Mouse (Mus musculus): Measurements from ENCODE around the gene Chid1. TPM values are rescaled to one million over a fixed set of nuclear protein-coding genes. Genes with fewer than 3 reads are reported as not detected.
"Not testable (repeated sequence)": the region's sequence is repeated elsewhere in the genome, so short reads cannot be mapped to it uniquely, and the experiment has no call there.

The Chid1 gene
- total and polyA plus RNA-seq, 2 experiments = 24.2 to 45.1 TPM

DNA sequence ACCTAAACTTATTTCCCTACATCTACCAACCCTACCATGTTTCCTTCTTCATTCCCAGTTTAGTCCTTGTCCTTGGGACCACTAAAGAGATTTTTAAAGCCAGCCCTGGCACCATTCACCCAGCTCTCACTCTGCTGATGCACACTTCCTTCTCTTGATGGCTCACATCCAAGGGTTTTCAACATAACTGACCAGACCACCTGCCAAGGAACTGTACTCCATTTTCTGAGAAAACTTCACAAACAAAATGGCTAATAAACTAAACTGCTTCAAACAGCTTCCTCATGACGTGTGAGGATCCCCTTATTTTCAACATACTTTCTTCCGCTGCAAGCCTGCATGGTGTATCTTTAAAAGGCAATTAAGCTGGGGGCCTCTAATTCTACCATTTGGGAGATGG is 86.0 kb downstream of the Chid1 start:
- H3K27me3 ChIP-seq (ENCODE audit: control insufficient read depth, insufficient read depth, low read length) = no peaks in the 10 kb centered on the region
- no peak for TF ChIP-seq CTCF (IDR thresholded peaks at IDR 0.05; ENCODE audit: low read depth, low read length)
- no peak for TF ChIP-seq POLR2A (IDR thresholded peaks at IDR 0.05; ENCODE audit: extremely low read depth, insufficient read depth, low read length)
- WGBS = 77% methylated on average over 2 of the region's 2 CpGs
- no peak overlapping the region for H3K4me3 ChIP-seq (ENCODE audit: insufficient read depth, low read depth, low read length)
- H3K27ac ChIP-seq (replicated peaks; ENCODE audit: insufficient read depth, low read depth, low read length) = no peak overlapping the region
- peaks cover 8% of the 10 kb centered on the region; the same call in 1 of the 2 replicates for H3K79me2 ChIP-seq (ENCODE audit: control insufficient read depth, insufficient read depth, low read length)
- DNase-seq (ENCODE audit: extremely low read depth, low read depth, low spot score) = no peak
- H3K36me3 ChIP-seq (ENCODE audit: control insufficient read depth, insufficient read depth, low read length) = peaks cover 24% of the 10 kb centered on the region; the same call in 1 of the 2 replicates
- no peak overlapping the region for H3K9ac ChIP-seq (ENCODE audit: low read depth, low read length)
- H3K4me1 ChIP-seq (ENCODE audit: control insufficient read depth, insufficient read depth, low read length) = peaks cover 19% of the 10 kb centered on the region; the same call in 1 of the 2 replicates

DNA sequence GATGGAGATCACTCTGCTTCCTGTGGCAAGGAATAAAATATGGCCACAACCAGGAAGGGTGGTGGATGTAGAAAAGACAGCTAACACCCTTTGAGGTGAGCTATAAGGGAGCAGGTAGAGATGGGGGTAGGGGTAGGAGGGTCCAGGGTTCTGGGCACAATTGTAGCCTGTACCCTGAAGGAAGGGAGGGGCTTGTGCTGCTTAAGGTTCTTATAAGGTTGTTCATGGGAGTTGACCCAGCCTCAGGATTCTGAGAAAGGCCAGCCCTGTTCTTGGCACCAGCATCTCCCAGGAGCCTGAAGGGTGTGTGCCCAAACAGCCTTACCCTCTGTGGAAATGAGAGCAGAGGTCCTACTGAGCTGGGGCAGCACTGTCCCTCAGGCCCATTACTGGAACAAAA is 87.7 kb downstream of the Chid1 start:
- H3K9ac ChIP-seq (ENCODE audit: low read depth, low read length) = no peak overlapping the region
- peaks cover 12% of the 10 kb centered on the region for H3K4me1 ChIP-seq (ENCODE audit: control insufficient read depth, insufficient read depth, low read length)
- no peak overlapping the region for H3K27ac ChIP-seq (replicated peaks; ENCODE audit: insufficient read depth, low read depth, low read length)
- no peaks in the 10 kb centered on the region for H3K27me3 ChIP-seq (ENCODE audit: control insufficient read depth, insufficient read depth, low read length)
- peaks cover 7% of the 10 kb centered on the region; the same call in 1 of the 2 replicates for H3K79me2 ChIP-seq (ENCODE audit: control insufficient read depth, insufficient read depth, low read length)
- no peak for DNase-seq (ENCODE audit: extremely low read depth, low read depth, low spot score)
- no peak for TF ChIP-seq POLR2A (IDR thresholded peaks at IDR 0.05; ENCODE audit: extremely low read depth, insufficient read depth, low read length)
- TF ChIP-seq CTCF (IDR thresholded peaks at IDR 0.05; ENCODE audit: low read depth, low read length) = no peak
- peaks cover 15% of the 10 kb centered on the region; the same call in 1 of the 2 replicates for H3K36me3 ChIP-seq (ENCODE audit: control insufficient read depth, insufficient read depth, low read length)
- no peak overlapping the region for H3K4me3 ChIP-seq (ENCODE audit: insufficient read depth, low read depth, low read length)

- H3K27ac ChIP-seq (replicated peaks; ENCODE audit: insufficient read depth, low read depth, low read length) = peak within 1 kb of the TSS; percentile 98
- peaks cover 4% of the 10 kb centered on the region; the same call in 1 of the 2 replicates for H3K79me2 ChIP-seq (ENCODE audit: control insufficient read depth, insufficient read depth, low read length)
- peak within 1 kb of the TSS; percentile 96 for H3K9ac ChIP-seq (ENCODE audit: low read depth, low read length)
- WGBS = 1% methylated on average over 63 of the region's 63 CpGs
- H3K36me3 ChIP-seq (ENCODE audit: control insufficient read depth, insufficient read depth, low read length) = peaks cover 15% of the 10 kb centered on the region; the same call in 1 of the 2 replicates
- TF ChIP-seq CTCF (IDR thresholded peaks at IDR 0.05; ENCODE audit: low read depth, low read length) (no peak), POLR2A (IDR thresholded peaks at IDR 0.05; ENCODE audit: extremely low read depth, insufficient read depth, low read length) (peak; percentile 91)
- peak; percentile 93 for DNase-seq (ENCODE audit: extremely low read depth, low read depth, low spot score)
- peaks cover 14% of the 10 kb centered on the region for H3K4me1 ChIP-seq (ENCODE audit: control insufficient read depth, insufficient read depth, low read length)
- H3K27me3 ChIP-seq (ENCODE audit: control insufficient read depth, insufficient read depth, low read length) = no peaks in the 10 kb centered on the region
- peak within 1 kb of the TSS; percentile 92 for H3K4me3 ChIP-seq (ENCODE audit: insufficient read depth, low read depth, low read length)
These were observed 92.3 kb downstream of the Chid1 start, which contains the start of gene Rplp2 for GRCm38 (mm10) chr7:141447110-141447991. Rplp2 (plus strand) TSS chr7:141447370.

DNA sequence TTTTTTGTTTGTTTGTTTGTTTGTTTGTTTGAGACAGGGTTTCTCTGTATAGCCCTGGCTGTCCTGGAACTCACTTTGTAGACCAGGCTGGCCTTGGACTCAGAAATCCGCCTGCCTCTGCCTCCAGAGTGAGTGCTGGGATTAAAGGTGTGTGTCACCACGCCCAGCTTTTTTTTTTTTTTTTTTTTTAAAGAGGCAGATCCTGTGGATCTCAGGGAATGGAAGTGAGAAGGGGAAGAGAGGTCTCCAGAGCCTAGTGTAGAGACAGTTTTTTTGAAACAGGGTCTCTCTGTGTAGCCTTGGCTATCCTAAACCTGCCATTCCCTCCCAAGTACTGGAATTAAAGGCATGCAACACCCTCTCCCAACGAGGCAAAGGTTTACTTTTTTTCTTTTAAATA is 93.3 kb downstream of the Chid1 start:
- H3K27ac ChIP-seq (replicated peaks; ENCODE audit: insufficient read depth, low read depth, low read length); DNase-seq (ENCODE audit: extremely low read depth, low read depth, low spot score); H3K79me2 ChIP-seq (ENCODE audit: control insufficient read depth, insufficient read depth, low read length); H3K9ac ChIP-seq (ENCODE audit: low read depth, low read length); H3K27me3 ChIP-seq (ENCODE audit: control insufficient read depth, insufficient read depth, low read length); H3K4me3 ChIP-seq (ENCODE audit: insufficient read depth, low read depth, low read length): not testable (repeated sequence)
- peaks cover 12% of the 10 kb centered on the region; the same call in 1 of the 2 replicates for H3K36me3 ChIP-seq (ENCODE audit: control insufficient read depth, insufficient read depth, low read length)
- WGBS = 45% methylated on average over 3 of the region's 3 CpGs
- H3K4me1 ChIP-seq (ENCODE audit: control insufficient read depth, insufficient read depth, low read length) = peaks cover 14% of the 10 kb centered on the region

- peak within 1 kb of the TSS; percentile 57 for H3K27ac ChIP-seq (replicated peaks; ENCODE audit: insufficient read depth, low read depth, low read length)
These were observed 95.8 kb downstream of the Chid1 start, which contains the start of gene Pidd1 for GRCm38 (mm10) chr7:141443828-141444237. Pidd1 (minus strand) TSS chr7:141444025.

More at GRCm38 (mm10) chr7:141443828-141444237, 95.8 kb downstream of the Chid1 start, which contains the start of gene Pidd1:
- H3K36me3 ChIP-seq (ENCODE audit: control insufficient read depth, insufficient read depth, low read length) = peaks cover 2% of the 10 kb centered on the region; the same call in 1 of the 2 replicates
- no peaks in the 10 kb centered on the region for H3K27me3 ChIP-seq (ENCODE audit: control insufficient read depth, insufficient read depth, low read length)
- TF ChIP-seq CTCF (IDR thresholded peaks at IDR 0.05; ENCODE audit: low read depth, low read length) = no peak
- TF ChIP-seq POLR2A (IDR thresholded peaks at IDR 0.05; ENCODE audit: extremely low read depth, insufficient read depth, low read length) = no peak
- H3K79me2 ChIP-seq (ENCODE audit: control insufficient read depth, insufficient read depth, low read length) = peaks cover 4% of the 10 kb centered on the region; the same call in 1 of the 2 replicates
- H3K9ac ChIP-seq (ENCODE audit: low read depth, low read length) = peak within 1 kb of the TSS; percentile 69
- H3K4me3 ChIP-seq (ENCODE audit: insufficient read depth, low read depth, low read length) = peak within 1 kb of the TSS; percentile 45
- DNase-seq (ENCODE audit: extremely low read depth, low read depth, low spot score) = peak; percentile 58
- under 1% methylated on average over 25 of the region's 25 CpGs for WGBS
- peaks cover 19% of the 10 kb centered on the region for H3K4me1 ChIP-seq (ENCODE audit: control insufficient read depth, insufficient read depth, low read length)

Other genes with a start within 250 kb of the Chid1 start
- not detected in 2 replicates for gene Drd4, start 247.9 kb downstream of the Chid1 start, total RNA-seq (2014; rRNA removed)
- gene Drd4, start 247.9 kb downstream of the Chid1 start, polyA plus RNA-seq (2012; rRNA removed) = not detected in 2 replicates
- 3.1 and 5.8 TPM in 2 replicates for gene Deaf1, start 212.2 kb downstream of the Chid1 start, total RNA-seq (2014; rRNA removed)
- gene Deaf1, start 212.2 kb downstream of the Chid1 start, polyA plus RNA-seq (2012; rRNA removed) = 6.9 and 7.8 TPM in 2 replicates
- gene Tmem80, start 212.1 kb downstream of the Chid1 start, total RNA-seq (2014; rRNA removed) = 8.9 and 10.3 TPM in 2 replicates
- 14.3 and 20.9 TPM in 2 replicates for gene Tmem80, start 212.1 kb downstream of the Chid1 start, polyA plus RNA-seq (2012; rRNA removed)
- gene Eps8l2, start 201.0 kb downstream of the Chid1 start, total RNA-seq (2014; rRNA removed) = 17.4 and 38.5 TPM in 2 replicates
- 80.9 and 117 TPM in 2 replicates for gene Eps8l2, start 201.0 kb downstream of the Chid1 start, polyA plus RNA-seq (2012; rRNA removed)
- gene Taldo1, start 147.7 kb downstream of the Chid1 start, total RNA-seq (2014; rRNA removed) = 160 and 195 TPM in 2 replicates
- 125 and 166 TPM in 2 replicates for gene Taldo1, start 147.7 kb downstream of the Chid1 start, polyA plus RNA-seq (2012; rRNA removed)
- 15.1 and 23.5 TPM in 2 replicates for gene Gatd1, start 125.7 kb downstream of the Chid1 start, total RNA-seq (2014; rRNA removed)
- 34.9 and 36.2 TPM in 2 replicates for gene Gatd1, start 125.7 kb downstream of the Chid1 start, polyA plus RNA-seq (2012; rRNA removed)
- gene Cend1, start 110.4 kb downstream of the Chid1 start, total RNA-seq (2014; rRNA removed) = 0.13 TPM in 1 of 2 replicates, not detected in the other
- gene Cend1, start 110.4 kb downstream of the Chid1 start, polyA plus RNA-seq (2012; rRNA removed) = 0.09 and 0.10 TPM in 2 replicates
- gene Slc25a22, start 102.0 kb downstream of the Chid1 start, total RNA-seq (2014; rRNA removed) = 26.1 and 40.7 TPM in 2 replicates
- 315 and 345 TPM in 2 replicates for gene Slc25a22, start 102.0 kb downstream of the Chid1 start, polyA plus RNA-seq (2012; rRNA removed)
- gene Pidd1, start 95.8 kb downstream of the Chid1 start, total RNA-seq (2014; rRNA removed) = 0.37 and 0.94 TPM in 2 replicates
- 3.8 and 4.7 TPM in 2 replicates for gene Pidd1, start 95.8 kb downstream of the Chid1 start, polyA plus RNA-seq (2012; rRNA removed)
- gene Rplp2, start 92.5 kb downstream of the Chid1 start, total RNA-seq (2014; rRNA removed) = 255 and 308 TPM in 2 replicates
- gene Rplp2, start 92.5 kb downstream of the Chid1 start, polyA plus RNA-seq (2012; rRNA removed) = 265 and 286 TPM in 2 replicates
- gene Pnpla2, start 84.7 kb downstream of the Chid1 start, total RNA-seq (2014; rRNA removed) = 22.6 and 31.7 TPM in 2 replicates
- 83.7 and 84.8 TPM in 2 replicates for gene Pnpla2, start 84.7 kb downstream of the Chid1 start, polyA plus RNA-seq (2012; rRNA removed)
- gene Cracr2b, start 78.8 kb downstream of the Chid1 start, total RNA-seq (2014; rRNA removed) = 3.7 and 4.3 TPM in 2 replicates
- 4.7 and 8.7 TPM in 2 replicates for gene Cracr2b, start 78.8 kb downstream of the Chid1 start, polyA plus RNA-seq (2012; rRNA removed)
- gene Cd151, start 72.5 kb downstream of the Chid1 start, total RNA-seq (2014; rRNA removed) = 51.9 and 52.7 TPM in 2 replicates
- 92.8 and 103 TPM in 2 replicates for gene Cd151, start 72.5 kb downstream of the Chid1 start, polyA plus RNA-seq (2012; rRNA removed)
- 41.1 and 43.3 TPM in 2 replicates for gene Polr2l, start 64.7 kb downstream of the Chid1 start, total RNA-seq (2014; rRNA removed)
- gene Polr2l, start 64.7 kb downstream of the Chid1 start, polyA plus RNA-seq (2012; rRNA removed) = 42.8 and 45.7 TPM in 2 replicates
- 66.9 and 67.1 TPM in 2 replicates for gene Tspan4, start 64.6 kb downstream of the Chid1 start, total RNA-seq (2014; rRNA removed)
- 78.1 and 135 TPM in 2 replicates for gene Tspan4, start 64.6 kb downstream of the Chid1 start, polyA plus RNA-seq (2012; rRNA removed)
- 42.2 and 54.0 TPM in 2 replicates for gene Ap2a2, start 22.3 kb upstream of the Chid1 start, total RNA-seq (2014; rRNA removed)
- 37.9 and 38.1 TPM in 2 replicates for gene Ap2a2, start 22.3 kb upstream of the Chid1 start, polyA plus RNA-seq (2012; rRNA removed)
- gene Muc6, start 115.5 kb upstream of the Chid1 start, total RNA-seq (2014; rRNA removed) = 0.07 TPM in 1 of 2 replicates, not detected in the other
- not detected in 2 replicates for gene Muc6, start 115.5 kb upstream of the Chid1 start, polyA plus RNA-seq (2012; rRNA removed)
- not detected in 2 replicates for gene Muc2, start 150.5 kb upstream of the Chid1 start, total RNA-seq (2014; rRNA removed)
- gene Muc2, start 150.5 kb upstream of the Chid1 start, polyA plus RNA-seq (2012; rRNA removed) = 2.4 and 3.7 TPM in 2 replicates
- gene Muc5ac, start 249.1 kb upstream of the Chid1 start, total RNA-seq (2014; rRNA removed) = not detected in 2 replicates
- gene Muc5ac, start 249.1 kb upstream of the Chid1 start, polyA plus RNA-seq (2012; rRNA removed) = 0.01 TPM in 1 of 2 replicates, not detected in the other